Mouse (Mus musculus): ENCODE data around the gene Prtn3. TPM values are rescaled to one million over a fixed set of nuclear protein-coding genes. Genes with fewer than 3 reads are reported as not detected.

Prtn3 gene
- polyA plus RNA-seq (2012; ENCODE audit: insufficient read depth, insufficient read length, missing spikeins), result not detected in 2 replicates

DNA sequence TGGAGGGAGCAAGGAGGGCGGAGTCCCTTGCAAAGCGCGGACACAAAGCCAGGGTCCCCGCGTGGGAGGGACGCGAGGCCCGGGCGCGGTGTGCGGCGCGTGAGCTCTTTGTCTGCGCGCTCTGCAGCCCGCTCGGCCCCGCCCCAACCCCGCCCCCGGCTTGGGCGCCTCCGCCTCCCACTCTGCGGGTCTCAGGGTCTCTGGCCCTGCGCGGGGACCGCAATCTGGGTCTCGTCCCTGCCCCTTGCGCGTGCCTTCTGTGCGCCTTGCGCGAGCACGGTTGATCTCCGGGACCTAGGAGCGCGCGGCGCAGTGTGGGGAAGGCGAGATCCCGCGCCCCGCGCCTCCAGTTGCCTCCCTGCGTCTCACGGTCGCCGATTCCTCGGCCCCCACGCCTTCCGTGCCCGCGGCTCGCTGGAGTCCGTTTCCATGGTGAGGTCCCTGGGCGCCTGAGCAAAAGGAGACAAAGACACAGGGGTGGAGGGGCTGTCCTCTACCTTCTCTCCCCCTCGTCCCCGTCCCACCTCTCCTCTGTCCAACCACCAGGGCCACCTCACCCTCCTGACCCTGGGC is at the start of gene Prtn3, which contains the start of gene Plppr3:
Gene Prtn3, plus strand, starts transcription at position 187 of the 573 bp plus-strand sequence.
Gene Plppr3, minus strand, starts transcription at position 345 of the 573 bp plus-strand sequence.
- Histone ChIP-seq H3K4me3 (ENCODE audit: insufficient read depth, low read length) (peak within 1 kb of the TSS; percentile 60), H3K27ac (ENCODE audit: insufficient read depth, low read depth, low read length) (no peak within 1 kb of the TSS), H3K4me1 (ENCODE audit: control insufficient read depth, insufficient read depth, low read length) (peaks cover 19% of the 10 kb centered on the region)
- TF ChIP-seq POLR2A (IDR thresholded peaks at IDR 0.05; ENCODE audit: borderline replicate concordance, low read depth, low read length), result no peak
- TF ChIP-seq CTCF (IDR thresholded peaks at IDR 0.05; ENCODE audit: low read depth, low read length), result no peak

DNA sequence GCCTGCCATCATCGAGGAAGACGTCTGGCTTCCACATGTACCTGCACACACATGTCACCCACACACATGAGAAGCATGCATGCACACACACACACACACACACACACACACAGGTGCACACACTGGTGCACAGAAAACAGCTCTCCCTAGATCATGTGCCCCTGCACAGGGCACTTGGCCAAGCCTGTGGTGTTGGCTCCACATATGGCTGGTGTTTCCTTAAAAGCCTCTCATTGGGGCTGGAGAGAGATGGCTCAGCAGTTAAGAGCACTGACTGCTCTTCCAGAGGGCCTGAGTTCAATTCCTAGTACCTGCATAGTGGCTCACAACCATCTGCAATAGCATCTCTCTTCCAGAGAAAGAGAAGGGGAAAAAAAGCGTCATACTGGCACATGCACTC is 42.7 kb upstream of the Prtn3 start:
- TF ChIP-seq POLR2A (IDR thresholded peaks at IDR 0.05; ENCODE audit: borderline replicate concordance, low read depth, low read length), result no peak
- TF ChIP-seq CTCF (IDR thresholded peaks at IDR 0.05; ENCODE audit: low read depth, low read length), result no peak
- H3K4me1 ChIP-seq (ENCODE audit: control insufficient read depth, insufficient read depth, low read length), result 0 out of 2 replicates have a peak, but pooled peaks cover 5% of the 10 kb centered on the region
- no peak overlapping the region for H3K4me3 ChIP-seq (ENCODE audit: insufficient read depth, low read length)
- no peak overlapping the region for H3K27ac ChIP-seq (ENCODE audit: insufficient read depth, low read depth, low read length)

DNA sequence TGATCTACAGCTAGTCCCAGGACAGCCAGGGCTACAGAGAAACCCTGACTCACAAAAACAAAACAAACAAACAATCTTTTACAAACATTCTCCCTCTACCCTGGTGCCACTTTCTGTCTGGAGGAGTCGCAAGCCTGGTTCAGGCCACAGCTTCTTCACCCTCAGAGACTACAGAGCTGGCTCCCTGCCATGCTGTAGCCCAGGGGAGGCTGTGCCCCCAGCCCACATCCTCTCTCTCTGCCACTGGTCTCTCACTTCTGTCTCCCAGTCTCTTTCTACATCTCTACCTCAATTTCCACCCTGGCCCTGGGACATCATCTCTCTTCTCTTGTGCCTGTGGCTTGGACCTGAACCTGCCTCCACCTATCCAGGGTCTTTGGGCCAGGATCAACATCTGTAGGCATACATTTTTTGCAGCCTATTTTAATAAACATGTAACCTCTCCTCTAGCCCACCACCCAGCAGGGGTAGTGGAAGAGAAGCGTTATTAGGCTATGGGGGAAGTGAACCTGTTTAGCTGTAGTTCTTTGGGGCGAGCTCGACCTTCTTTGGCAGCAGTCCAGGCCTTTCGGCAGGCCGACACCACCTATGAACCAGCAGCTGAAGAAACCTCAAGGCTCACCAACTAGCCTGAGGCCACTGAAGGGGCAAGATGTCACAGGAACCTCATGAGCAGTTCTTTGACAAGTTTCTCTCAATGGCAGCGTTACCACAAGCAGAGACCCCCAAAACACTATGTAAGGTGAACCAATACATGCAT is 42.1 kb upstream of the Prtn3 start:
- Histone ChIP-seq H3K27ac (ENCODE audit: insufficient read depth, low read depth, low read length) (no peak overlapping the region), H3K4me3 (ENCODE audit: insufficient read depth, low read length) (no peak overlapping the region), H3K4me1 (ENCODE audit: control insufficient read depth, insufficient read depth, low read length) (0 out of 2 replicates have a peak, but pooled peaks cover 5% of the 10 kb centered on the region)
- TF ChIP-seq POLR2A (IDR thresholded peaks at IDR 0.05; ENCODE audit: borderline replicate concordance, low read depth, low read length), result no peak
- TF ChIP-seq CTCF (IDR thresholded peaks at IDR 0.05; ENCODE audit: low read depth, low read length), result no peak

DNA sequence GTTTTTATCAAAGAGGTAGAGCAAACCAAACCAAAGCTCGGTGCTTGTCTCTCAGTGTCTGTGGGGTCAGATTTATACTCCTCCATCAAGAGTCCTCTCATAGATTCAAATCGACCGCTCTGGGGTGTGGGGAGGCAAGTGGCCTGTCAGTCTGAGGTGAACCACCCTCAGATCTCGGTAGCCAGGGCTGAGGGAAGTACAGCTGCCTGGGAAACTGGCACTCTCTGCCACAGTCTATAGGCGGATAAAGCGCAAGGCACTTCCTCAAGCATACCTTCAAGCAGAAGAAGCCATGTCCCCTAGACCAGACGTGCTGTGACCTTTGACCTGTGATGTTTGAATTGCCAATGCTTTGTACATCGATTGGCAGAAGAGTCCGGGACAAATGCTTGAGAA is 41.5 kb upstream of the Prtn3 start:
- Histone ChIP-seq H3K4me3 (ENCODE audit: insufficient read depth, low read length) (no peak overlapping the region), H3K4me1 (ENCODE audit: control insufficient read depth, insufficient read depth, low read length) (peaks cover 5% of the 10 kb centered on the region; the same call in 1 of the 2 replicates), H3K27ac (ENCODE audit: insufficient read depth, low read depth, low read length) (no peak overlapping the region)
- TF ChIP-seq POLR2A (IDR thresholded peaks at IDR 0.05; ENCODE audit: borderline replicate concordance, low read depth, low read length), result no peak
- TF ChIP-seq CTCF (IDR thresholded peaks at IDR 0.05; ENCODE audit: low read depth, low read length), result no peak

DNA sequence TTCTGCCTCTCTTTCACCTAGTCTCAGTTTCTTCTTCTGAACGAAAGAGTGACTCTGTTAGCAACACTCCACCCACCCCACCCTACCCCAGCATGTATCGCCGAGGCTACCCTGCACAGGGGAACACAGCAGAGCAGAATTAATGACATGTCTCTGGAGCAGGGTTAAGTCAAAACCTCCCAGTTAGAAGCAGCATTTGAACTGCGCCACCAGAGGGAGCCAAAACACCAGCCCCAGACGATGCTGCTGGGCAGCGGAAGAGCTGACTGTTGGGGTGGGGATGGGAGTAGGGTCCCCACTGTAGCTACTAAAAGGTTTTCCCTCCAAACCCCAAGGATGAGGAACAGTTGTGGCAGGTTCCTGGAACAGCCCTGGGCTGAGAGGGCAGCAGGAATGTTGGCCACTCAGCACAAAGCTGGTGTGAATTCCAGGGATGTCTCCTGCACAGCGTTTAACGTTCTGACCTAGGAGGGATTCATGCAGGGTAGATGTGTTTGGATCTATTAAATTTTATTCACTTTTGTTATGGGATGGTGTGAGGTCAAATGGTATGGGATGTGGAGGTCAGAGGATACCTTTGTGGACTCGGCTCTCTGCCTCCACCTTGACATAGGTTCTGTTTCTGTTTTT is 39.4 kb upstream of the Prtn3 start:
- TF ChIP-seq CTCF (IDR thresholded peaks at IDR 0.05; ENCODE audit: low read depth, low read length), result peak; percentile 94
- no peak for TF ChIP-seq POLR2A (IDR thresholded peaks at IDR 0.05; ENCODE audit: borderline replicate concordance, low read depth, low read length)
- H3K4me3 ChIP-seq (ENCODE audit: insufficient read depth, low read length), result no peak overlapping the region
- peaks cover 12% of the 10 kb centered on the region for H3K4me1 ChIP-seq (ENCODE audit: control insufficient read depth, insufficient read depth, low read length)

DNA sequence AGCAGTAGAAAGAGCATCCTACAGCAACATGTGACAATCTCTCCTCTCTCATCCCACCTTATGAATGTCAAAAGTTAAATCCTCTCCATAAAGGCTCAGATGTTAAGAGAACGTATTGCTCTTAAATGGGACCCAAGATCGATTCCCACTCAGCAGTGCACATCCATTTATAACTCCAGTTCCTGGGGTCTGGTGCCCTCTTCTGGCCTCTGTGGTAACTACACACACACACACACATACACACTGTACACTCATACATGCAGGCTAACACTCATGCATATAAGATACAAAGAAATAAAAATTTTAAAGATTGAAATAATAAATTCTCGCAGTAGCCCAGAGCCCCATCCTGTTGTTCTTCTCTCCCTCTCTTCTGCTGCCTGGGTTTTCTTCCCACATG is 37.4 kb upstream of the Prtn3 start:
- no peak for TF ChIP-seq CTCF (IDR thresholded peaks at IDR 0.05; ENCODE audit: low read depth, low read length)
- TF ChIP-seq POLR2A (IDR thresholded peaks at IDR 0.05; ENCODE audit: borderline replicate concordance, low read depth, low read length), result no peak
- H3K27ac ChIP-seq (ENCODE audit: insufficient read depth, low read depth, low read length), result no peak overlapping the region
- no peak overlapping the region for H3K4me3 ChIP-seq (ENCODE audit: insufficient read depth, low read length)
- H3K4me1 ChIP-seq (ENCODE audit: control insufficient read depth, insufficient read depth, low read length), result peaks cover 14% of the 10 kb centered on the region

More for the DNA sequence above, 39.4 kb upstream of the Prtn3 start:
- no peak overlapping the region for H3K27ac ChIP-seq (ENCODE audit: insufficient read depth, low read depth, low read length)

DNA sequence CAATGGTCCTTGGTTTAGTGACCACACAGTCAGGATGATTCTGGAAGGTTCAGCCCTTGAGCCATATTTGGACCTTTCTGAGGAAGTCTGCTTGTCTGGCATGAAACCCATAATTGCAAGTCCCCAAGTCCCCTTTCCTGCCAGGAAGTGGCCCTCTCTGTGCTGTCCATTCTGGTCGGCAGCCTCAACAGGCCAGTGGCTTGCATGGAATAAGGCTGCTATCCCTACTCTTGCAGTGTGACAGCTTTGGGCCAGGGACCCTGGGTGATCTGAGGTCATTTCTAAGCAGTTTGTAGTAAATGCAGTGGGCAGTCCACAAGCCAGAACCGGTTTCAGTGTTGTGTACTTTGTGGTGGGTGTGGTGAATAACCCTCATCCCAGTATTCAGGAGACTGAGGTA is 36.1 kb upstream of the Prtn3 start:
- Histone ChIP-seq H3K4me3 (ENCODE audit: insufficient read depth, low read length) (no peak overlapping the region), H3K4me1 (ENCODE audit: control insufficient read depth, insufficient read depth, low read length) (peaks cover 16% of the 10 kb centered on the region), H3K27ac (ENCODE audit: insufficient read depth, low read depth, low read length) (0 out of 2 replicates have a peak overlapping the region, but pooled peaks have one; percentile 10)
- no peak for TF ChIP-seq CTCF (IDR thresholded peaks at IDR 0.05; ENCODE audit: low read depth, low read length)
- no peak for TF ChIP-seq POLR2A (IDR thresholded peaks at IDR 0.05; ENCODE audit: borderline replicate concordance, low read depth, low read length)

DNA sequence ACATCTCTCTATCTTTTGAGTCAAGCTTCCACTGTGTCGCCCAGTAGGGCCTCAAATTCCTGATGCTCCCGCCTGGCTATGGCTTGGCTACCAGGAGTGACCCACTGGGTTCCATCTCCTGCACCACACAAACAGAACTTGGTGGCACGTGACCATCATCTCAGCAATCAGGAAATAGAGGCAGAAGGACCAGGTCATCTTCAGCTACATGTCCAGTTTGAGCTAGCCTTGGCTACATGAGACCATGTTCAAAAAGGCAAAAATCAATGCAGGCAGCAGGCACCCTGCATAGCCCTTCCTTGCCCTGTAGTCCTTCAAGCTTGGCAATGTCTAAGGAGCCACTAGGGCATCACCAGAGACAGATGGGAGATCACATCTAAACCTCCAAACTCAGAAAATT is 34.2 kb upstream of the Prtn3 start:
- Histone ChIP-seq H3K27ac (ENCODE audit: insufficient read depth, low read depth, low read length) (no peak overlapping the region), H3K4me1 (ENCODE audit: control insufficient read depth, insufficient read depth, low read length) (peaks cover 16% of the 10 kb centered on the region), H3K4me3 (ENCODE audit: insufficient read depth, low read length) (no peak overlapping the region)
- TF ChIP-seq CTCF (IDR thresholded peaks at IDR 0.05; ENCODE audit: low read depth, low read length) (no peak), POLR2A (IDR thresholded peaks at IDR 0.05; ENCODE audit: borderline replicate concordance, low read depth, low read length) (no peak)

DNA sequence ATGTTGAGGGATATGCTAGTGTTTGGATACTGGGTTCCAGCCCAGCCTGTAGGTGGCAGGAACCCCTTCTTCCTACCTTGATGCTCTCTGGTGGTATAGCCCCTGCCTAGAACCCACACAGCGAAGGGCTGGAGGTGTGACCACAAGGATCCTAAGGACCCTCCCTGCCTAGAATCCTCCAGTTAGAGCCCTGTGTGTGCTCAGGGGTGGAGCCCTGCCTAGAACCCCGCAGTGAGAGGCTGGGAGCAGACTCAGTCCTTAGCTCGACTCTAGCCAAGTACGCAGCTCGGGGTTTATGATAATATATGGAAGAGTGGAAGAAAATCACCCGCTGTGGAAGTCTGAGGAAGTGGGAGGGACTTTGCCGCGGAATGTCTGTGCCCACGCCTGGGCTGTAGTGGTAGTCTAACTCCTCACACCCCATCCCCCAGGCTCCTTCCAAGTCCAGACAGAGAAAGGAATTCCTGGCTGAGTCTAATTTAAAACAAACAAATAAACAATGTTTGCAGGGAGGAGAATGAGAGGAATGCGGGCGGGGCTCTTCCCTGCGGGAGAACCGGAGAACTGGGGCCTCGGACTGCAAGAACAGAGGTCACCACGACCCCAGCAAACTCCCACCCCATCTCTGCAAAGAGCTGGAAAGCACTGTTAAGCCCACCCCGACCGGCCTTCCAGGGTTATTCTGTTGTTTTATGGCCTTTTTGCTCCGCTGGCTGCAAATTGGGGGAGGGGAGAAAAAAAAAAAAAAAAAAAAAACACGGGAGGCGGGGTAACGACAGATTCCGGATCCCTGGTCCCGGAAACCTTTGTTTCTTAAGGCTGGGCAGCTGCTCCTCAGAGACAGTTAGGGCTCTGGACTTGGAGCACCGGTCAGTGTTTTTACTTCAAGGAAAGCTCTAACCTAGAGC is 33.4 kb upstream of the Prtn3 start:
- H3K27ac ChIP-seq (ENCODE audit: insufficient read depth, low read depth, low read length), result peak overlapping the region; percentile 38
- H3K4me3 ChIP-seq (ENCODE audit: insufficient read depth, low read length), result peak overlapping the region; percentile 54
- TF ChIP-seq CTCF (IDR thresholded peaks at IDR 0.05; ENCODE audit: low read depth, low read length) (no peak), POLR2A (IDR thresholded peaks at IDR 0.05; ENCODE audit: borderline replicate concordance, low read depth, low read length) (no peak)
- H3K4me1 ChIP-seq (ENCODE audit: control insufficient read depth, insufficient read depth, low read length), result peaks cover 16% of the 10 kb centered on the region
